Mouse (Mus musculus) effector memory CD4-positive, alpha-beta T cell, adult 7 months (primary cell): Measurements from ENCODE around the gene Clcn1. TPM values are rescaled to one million over a fixed set of nuclear protein-coding genes. Genes with fewer than 3 reads are reported as not detected.

Experiments
- polyA plus RNA-seq: library from polyadenylated mRNA; unstranded; fragments of 100-300 nt; shearing (Covaris generic); gene quantifications from one replicate; pipeline ENCODE4 v1.2.1, GENCODE M21; 2017

Gene Clcn1
- polyA plus RNA-seq, result not detected

DNA sequence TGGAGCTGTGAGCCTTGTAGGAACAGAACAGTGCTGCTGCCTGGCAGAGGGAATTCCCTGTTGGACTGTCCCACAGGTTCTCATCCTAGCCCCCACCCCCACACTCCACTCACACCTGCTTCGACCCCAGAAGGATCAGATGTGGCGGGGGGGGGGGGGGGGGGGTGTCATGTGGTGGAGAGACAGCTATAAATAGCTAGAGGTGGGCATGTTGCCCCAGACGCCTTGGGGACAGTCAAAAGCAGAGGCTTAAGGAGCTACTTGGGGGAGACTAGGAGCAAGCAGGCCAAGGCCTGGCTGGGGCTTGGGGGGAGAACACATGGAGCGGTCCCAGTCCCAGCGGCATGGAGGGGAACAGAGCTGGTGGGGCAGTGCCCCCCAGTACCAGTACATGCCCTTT is at the start of gene Clcn1:
Clcn1 (plus strand) TSS at position 238 of the 400 bp plus-strand sequence.

DNA sequence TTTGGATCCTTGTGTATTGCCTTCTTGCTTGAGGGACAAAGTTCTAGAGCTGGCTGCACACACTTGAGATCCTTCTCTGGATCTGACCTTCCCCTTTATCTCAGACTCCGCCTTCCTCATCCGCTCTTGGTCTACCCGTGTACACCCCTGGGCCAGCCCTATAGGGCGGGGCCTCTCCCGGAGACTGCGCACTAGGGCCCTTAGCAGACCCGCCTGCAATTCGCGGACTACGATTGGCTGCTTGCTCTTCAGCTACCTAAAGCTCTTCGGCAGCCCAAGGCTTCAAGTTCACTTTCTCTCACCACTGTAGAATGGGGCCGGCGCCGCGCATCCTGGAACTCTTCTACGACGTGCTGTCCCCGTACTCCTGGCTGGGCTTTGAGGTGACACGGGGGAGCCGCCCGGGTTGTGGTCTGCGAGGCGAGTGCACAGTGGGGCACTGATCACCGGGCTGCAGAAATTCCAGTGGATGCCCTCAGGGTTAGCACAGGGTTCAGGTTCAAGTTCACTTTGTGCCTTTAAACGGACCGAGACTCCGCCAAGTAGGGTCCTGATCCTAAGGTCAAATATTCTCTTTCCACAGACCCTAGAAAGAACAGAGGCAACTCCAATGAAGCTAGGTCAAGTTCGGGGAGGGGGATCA is 40.7 kb upstream of the Clcn1 start, which contains the start of gene Gstk1:
Gstk1 (plus strand) TSS at position 225 of the 643 bp plus-strand sequence.

DNA sequence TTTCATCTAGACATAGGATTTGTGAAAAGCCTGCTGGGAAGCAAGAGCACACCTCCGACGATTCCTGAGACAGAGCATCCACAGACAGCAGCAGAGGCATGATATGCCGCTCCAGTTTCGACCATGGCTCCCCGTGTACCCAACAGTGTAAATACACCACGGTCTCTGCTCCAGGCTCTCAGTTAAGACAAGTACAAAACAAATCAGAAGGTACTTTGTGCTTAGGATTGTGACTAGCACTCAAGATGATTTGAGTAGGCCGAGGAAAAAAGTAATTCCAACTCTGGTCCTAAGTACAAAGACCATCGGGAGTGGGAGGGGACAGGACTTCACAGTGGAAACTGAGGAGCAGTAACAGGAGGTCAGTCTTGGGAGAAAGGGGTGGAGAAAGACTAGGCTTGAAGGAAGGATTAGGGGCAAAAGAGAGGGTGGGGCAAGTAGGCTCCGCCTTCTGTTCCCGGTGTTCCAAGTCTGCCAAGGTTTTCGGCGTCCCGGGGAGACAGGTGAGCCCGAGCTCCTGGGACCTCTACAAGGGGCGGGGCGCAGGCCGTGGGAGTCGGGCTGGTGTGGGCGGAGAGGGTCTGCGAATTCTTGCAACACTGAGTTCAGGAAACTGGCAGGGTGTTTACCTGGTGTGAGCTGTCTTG is 24.8 kb upstream of the Clcn1 start, which contains the start of gene Tmem139:
Tmem139 (plus strand) TSS at position 447 of the 647 bp plus-strand sequence.

DNA sequence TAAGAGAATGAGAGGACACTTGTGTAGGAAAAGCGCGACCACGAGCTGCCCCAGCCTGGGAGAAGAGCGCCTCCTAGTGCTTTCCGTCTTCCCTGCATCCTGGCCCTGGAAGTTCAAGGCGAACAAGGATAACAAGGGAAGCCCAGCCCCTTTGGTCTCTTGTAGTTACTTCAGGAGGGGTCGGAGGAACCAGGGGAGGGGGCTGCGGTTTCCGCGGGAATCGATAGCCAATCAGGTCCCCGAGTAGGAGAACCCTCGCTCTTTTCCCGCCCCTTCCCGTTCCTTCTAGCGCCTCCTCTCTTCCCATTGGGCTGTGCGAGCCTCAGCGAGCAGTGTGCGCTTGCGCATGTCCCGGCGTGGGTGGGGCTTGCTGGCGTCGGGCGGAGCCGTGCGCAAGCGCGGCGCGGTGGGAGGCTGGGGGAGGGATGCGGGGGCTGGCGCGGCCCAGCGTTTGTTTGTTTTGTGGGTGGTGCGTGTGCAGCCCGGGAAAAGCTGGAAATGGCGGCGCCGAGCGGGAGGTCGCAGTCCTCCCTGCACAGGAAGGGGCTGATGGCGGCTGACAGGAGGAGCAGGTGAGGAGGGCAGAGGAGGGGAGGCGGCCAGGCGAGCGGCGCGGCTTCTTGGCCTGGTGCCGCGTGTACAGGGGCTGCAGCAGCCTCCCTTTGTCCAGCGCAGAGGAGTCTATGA is 21.7 kb upstream of the Clcn1 start, which contains the start of gene Casp2:
Casp2 (plus strand) TSS at position 360 of the 687 bp plus-strand sequence.

DNA sequence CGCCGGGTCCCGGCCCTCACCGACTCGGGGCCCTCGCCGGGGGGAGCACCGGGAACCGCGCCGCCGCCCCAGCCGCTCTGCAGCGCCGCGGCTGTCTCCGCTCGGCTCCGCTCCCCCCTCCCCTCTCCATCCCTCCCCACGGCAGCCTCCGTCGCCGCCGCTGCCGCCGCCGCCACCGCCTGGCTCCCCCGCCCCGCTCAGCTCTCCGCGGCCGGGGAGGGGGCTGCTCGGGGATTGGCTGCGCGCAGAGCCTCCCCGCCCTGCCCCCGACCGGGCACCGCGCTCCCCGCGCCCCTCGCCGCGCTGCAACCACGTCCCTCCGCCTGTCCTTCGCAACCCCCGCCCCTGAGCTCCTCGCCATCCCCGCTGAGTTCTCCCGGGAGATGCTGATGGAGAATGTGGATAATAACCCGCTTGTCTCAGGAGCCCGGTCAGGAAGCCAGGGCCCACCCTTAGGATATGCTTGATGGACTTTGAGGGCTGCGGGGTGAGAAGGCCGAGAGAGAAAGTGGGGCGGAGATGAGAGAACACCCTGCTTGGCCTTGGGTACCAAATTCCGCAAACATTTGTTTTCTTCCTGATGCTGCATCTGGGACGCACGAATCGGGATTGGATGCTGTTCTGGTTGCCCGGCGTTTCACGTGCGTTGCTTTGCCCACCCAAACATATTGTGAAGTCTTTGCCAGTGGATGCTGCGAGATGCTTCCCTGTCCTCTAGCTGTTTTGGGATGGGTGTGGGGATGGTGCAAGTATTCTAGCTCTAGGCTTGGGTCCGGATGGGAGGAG is 38.2 kb downstream of the Clcn1 start, which contains the start of gene Fam131b:
Fam131b (minus strand) TSS at position 162 of the 786 bp plus-strand sequence.

DNA sequence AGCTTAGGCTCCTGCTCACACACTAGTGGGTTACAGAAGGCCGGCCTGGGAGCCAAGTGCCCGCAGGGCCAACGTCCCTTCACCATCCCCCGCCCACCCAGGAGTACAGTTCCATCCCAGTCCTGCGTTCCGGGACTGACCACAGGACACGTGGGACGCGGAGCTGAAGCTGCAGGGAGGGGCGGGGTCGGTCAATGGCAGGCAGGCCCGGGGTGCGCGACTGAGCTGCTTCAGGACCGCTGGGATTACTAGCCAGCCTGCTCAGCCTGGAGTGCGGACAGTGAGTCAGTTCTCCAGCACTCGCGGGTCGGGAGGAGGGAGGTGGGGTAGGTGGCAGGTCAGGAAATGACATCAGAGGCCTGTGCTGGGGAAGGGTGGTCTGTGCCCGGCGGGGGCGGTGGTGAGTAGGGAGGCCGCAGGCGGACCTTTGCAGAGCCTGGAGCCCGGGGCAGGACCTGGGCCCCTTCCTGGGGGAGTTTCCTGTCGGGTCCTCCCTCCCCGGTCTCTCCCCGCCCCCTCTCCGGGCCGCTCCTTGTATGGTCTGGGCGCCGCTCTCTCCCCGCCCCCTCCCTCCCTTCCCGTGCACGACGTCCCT is 63.0 kb downstream of the Clcn1 start, which contains the start of gene Zyx:
Zyx (plus strand) TSS at position 205 of the 595 bp plus-strand sequence.

Other genes starting within 250 kb of the Clcn1 start
- gene Sva, start 248.3 kb upstream of the Clcn1 start, polyA plus RNA-seq, result not detected
- not detected for gene Tas2r139, start 145.7 kb upstream of the Clcn1 start, polyA plus RNA-seq
- gene Tas2r144, start 71.4 kb upstream of the Clcn1 start, polyA plus RNA-seq, result not detected
- gene Gstk1, start 40.8 kb upstream of the Clcn1 start, polyA plus RNA-seq, result 7.2 TPM
- not detected for gene Tmem139, start 24.7 kb upstream of the Clcn1 start, polyA plus RNA-seq
- 37.6 TPM for gene Casp2, start 21.7 kb upstream of the Clcn1 start, polyA plus RNA-seq
- gene Fam131b, start 38.0 kb downstream of the Clcn1 start, polyA plus RNA-seq, result not detected
- 202 TPM for gene Zyx, start 62.9 kb downstream of the Clcn1 start, polyA plus RNA-seq
- 0.76 TPM for gene Epha1, start 86.6 kb downstream of the Clcn1 start, polyA plus RNA-seq
- gene Tas2r143, start 113.6 kb downstream of the Clcn1 start, polyA plus RNA-seq, result not detected
- gene Tas2r135, start 118.7 kb downstream of the Clcn1 start, polyA plus RNA-seq, result not detected
- not detected for gene Tas2r126, start 147.8 kb downstream of the Clcn1 start, polyA plus RNA-seq
- not detected for gene Olfr458, start 178.5 kb downstream of the Clcn1 start, polyA plus RNA-seq
- gene Olfr457, start 189.7 kb downstream of the Clcn1 start, polyA plus RNA-seq, result 0.55 TPM
- not detected for gene Olfr456, start 200.5 kb downstream of the Clcn1 start, polyA plus RNA-seq